Mouse (Mus musculus): ENCODE data around the gene Gdpd5. TPM values are rescaled to one million over a fixed set of nuclear protein-coding genes. Genes with fewer than 3 reads are reported as not detected.

Gdpd5 gene
- total and polyA plus RNA-seq, 3 experiments, result 0.15 to 0.26 TPM; not detected in 1

GRCm38 (mm10) chr7:99469680-99470405 lies 88.6 kb downstream of the Gdpd5 start:
- H3K9me3 ChIP-seq (replicated peaks; ENCODE audit: insufficient read depth, low read length), result no peaks in the 10 kb centered on the region
- peaks cover 3 to 7% of the 10 kb centered on the region in 2 experiments; a peak in 3 of 4 replicates for H3K4me1 ChIP-seq (ENCODE audit: control insufficient read depth in 1 of 2, insufficient read depth in 2 of 2, low read length in 2 of 2)
- H3K27me3 ChIP-seq (ENCODE audit: control insufficient read depth in 1 of 2, insufficient read depth in 2 of 2, low read length in 2 of 2), result no peaks in the 10 kb centered on the region
- no peak overlapping the region for H3K4me3 ChIP-seq (ENCODE audit: control insufficient read depth in 1 of 2, insufficient read depth in 1 of 2, low read depth in 2 of 2, low read length in 2 of 2)
- no peak overlapping the region for H3K9ac ChIP-seq (ENCODE audit: control insufficient read depth, low read depth, low read length, poor library complexity, severe bottlenecking)
- TF ChIP-seq BHLHE40 (IDR thresholded peaks at IDR 0.05; ENCODE audit: borderline replicate concordance, low read depth, low read length) (no peak), ZKSCAN1 (IDR thresholded peaks at IDR 0.05; ENCODE audit: low read depth, low read length) (no peak), NELFE (IDR thresholded peaks at IDR 0.05; ENCODE audit: low read depth, low read length) (no peak), ZC3H11A (IDR thresholded peaks at IDR 0.05; ENCODE audit: low read depth, low read length) (no peak), POLR2A (IDR thresholded peaks at IDR 0.05; ENCODE audit: control insufficient read depth in 1 of 2, insufficient read depth in 1 of 2, low read depth in 1 of 2, low read length in 2 of 2, poor library complexity in 1 of 2) (no peak), MAZ (IDR thresholded peaks at IDR 0.05; ENCODE audit: low read depth, low read length) (no peak), ZMIZ1 (IDR thresholded peaks at IDR 0.05; ENCODE audit: low read depth, low read length) (no peak), MYC (IDR thresholded peaks at IDR 0.05; ENCODE audit: low read depth, low read length) (no peak), ELF1 (IDR thresholded peaks at IDR 0.05; ENCODE audit: low read depth, low read length) (no peak), HCFC1 (IDR thresholded peaks at IDR 0.05; ENCODE audit: low read depth, low read length) (no peak), ZNF384 (IDR thresholded peaks at IDR 0.05; ENCODE audit: low read depth, low read length) (no peak), UBTF (IDR thresholded peaks at IDR 0.05; ENCODE audit: borderline replicate concordance, insufficient read depth, low read depth, low read length) (no peak), SIN3A (IDR thresholded peaks at IDR 0.05; ENCODE audit: low read length) (no peak), TCF12 (IDR thresholded peaks at IDR 0.05; ENCODE audit: low read depth, low read length) (no peak), GABPA (IDR thresholded peaks at IDR 0.05; ENCODE audit: low read depth, low read length) (no peak), POLR2AphosphoS2 (IDR thresholded peaks at IDR 0.05; ENCODE audit: low read length) (no peak), TAL1 (IDR thresholded peaks at IDR 0.05; ENCODE audit: low read length) (no peak), MYB (IDR thresholded peaks at IDR 0.05; ENCODE audit: low read depth, low read length) (no peak)
- no peak for DNase-seq (ENCODE audit: low read depth, low spot score)
- H3K36me3 ChIP-seq (ENCODE audit: control insufficient read depth in 1 of 2, insufficient read depth in 2 of 2, low read length in 2 of 2), result peaks cover 0 to 5% of the 10 kb centered on the region in 2 experiments; a peak in 2 of 4 replicates
- H3K27ac ChIP-seq (ENCODE audit: control insufficient read depth, low read depth, low read length), result no peak overlapping the region
- H3K79me2 ChIP-seq (ENCODE audit: control insufficient read depth, insufficient read depth, low read length, poor library complexity), result no peaks in the 10 kb centered on the region

- Histone ChIP-seq H3K27ac (ENCODE audit: control insufficient read depth, low read depth, low read length) (no peak overlapping the region), H3K27me3 (ENCODE audit: control insufficient read depth in 1 of 2, insufficient read depth in 2 of 2, low read length in 2 of 2) (no peaks in the 10 kb centered on the region), H3K9me3 (replicated peaks; ENCODE audit: insufficient read depth, low read length) (no peaks in the 10 kb centered on the region), H3K79me2 (ENCODE audit: control insufficient read depth, insufficient read depth, low read length, poor library complexity) (no peaks in the 10 kb centered on the region), H3K36me3 (ENCODE audit: control insufficient read depth in 1 of 2, insufficient read depth in 2 of 2, low read length in 2 of 2) (peaks cover 0 to 18% of the 10 kb centered on the region in 2 experiments; a peak in 2 of 4 replicates), H3K9ac (ENCODE audit: control insufficient read depth, low read depth, low read length, poor library complexity, severe bottlenecking) (no peak overlapping the region), H3K4me3 (ENCODE audit: control insufficient read depth in 1 of 2, insufficient read depth in 1 of 2, low read depth in 2 of 2, low read length in 2 of 2) (no peak overlapping the region), H3K4me1 (ENCODE audit: control insufficient read depth in 1 of 2, insufficient read depth in 2 of 2, low read length in 2 of 2) (peaks cover 5 to 17% of the 10 kb centered on the region in 2 experiments)
- DNase-seq (ENCODE audit: low read depth, low spot score), result no peak
- TF ChIP-seq POLR2AphosphoS5 (IDR thresholded peaks at IDR 0.05; ENCODE audit: borderline replicate concordance, low read depth, low read length) (no peak), RAD21 (IDR thresholded peaks at IDR 0.05; ENCODE audit: low read depth, low read length) (no peak), ZNF384 (IDR thresholded peaks at IDR 0.05; ENCODE audit: low read depth, low read length) (no peak), NRF1 (IDR thresholded peaks at IDR 0.05; ENCODE audit: insufficient read depth, low read depth, low read length, poor library complexity, severe bottlenecking) (no peak), EP300 (IDR thresholded peaks at IDR 0.05; ENCODE audit: low read depth in 1 of 2, low read length in 2 of 2) (no peak), POLR2AphosphoS2 (IDR thresholded peaks at IDR 0.05; ENCODE audit: low read length) (no peak), USF2 (IDR thresholded peaks at IDR 0.05; ENCODE audit: borderline replicate concordance in 1 of 2, insufficient read depth in 1 of 2, low read depth in 1 of 2, low read length in 2 of 2) (no peak), USF1 (IDR thresholded peaks at IDR 0.05; ENCODE audit: low read depth, low read length) (no peak), JUND (IDR thresholded peaks at IDR 0.05; ENCODE audit: low read depth, low read length) (no peak), BHLHE40 (IDR thresholded peaks at IDR 0.05; ENCODE audit: borderline replicate concordance, low read depth, low read length) (no peak), GATA1 (IDR thresholded peaks at IDR 0.05; ENCODE audit: low read depth, low read length) (no peak), MAX (IDR thresholded peaks at IDR 0.05; ENCODE audit: low read length) (no peak), KAT2A (conservative IDR thresholded peaks at IDR 0.05; ENCODE audit: low read depth, low read length) (no peak), CTCF (IDR thresholded peaks at IDR 0.05 in 2 of 3, conservative IDR thresholded peaks at IDR 0.05 in 1 of 3; ENCODE audit: control insufficient read depth in 1 of 3, insufficient read depth in 1 of 3, low read depth in 2 of 3, low read length in 3 of 3, poor library complexity in 1 of 3, severe bottlenecking in 1 of 3) (no peak), MEF2A (IDR thresholded peaks at IDR 0.05; ENCODE audit: extremely low read depth, insufficient replicate concordance, low read depth, low read length, poor library complexity, severe bottlenecking) (no peak)
Measured at GRCm38 (mm10) chr7:99471578-99471977, 90.4 kb downstream of the Gdpd5 start.
